Mouse (Mus musculus) limb, embryonic 14.5 days (tissue): Measurements from ENCODE around the gene Bcap29. TPM values are rescaled to one million over a fixed set of nuclear protein-coding genes. Genes with fewer than 3 reads are reported as not detected.

Experiments used
- ATAC-seq: fragments of 200-750 bp; cut with Nextera tagmentation; 2 replicates; pipeline ENCODE4 v1.8.0; 2017; ENCODE audit warnings: low read depth, moderate number of reproducible peaks, moderate TSS enrichment; ENCODE audit not compliant: low FRiP score
- DNase-seq: peaks from one replicate; pipeline ENCODE4 v3.0.0-alpha.2; 2015; ENCODE audit warnings: low spot score
- H3K27ac ChIP-seq: fragments of 300-500 bp; sonication (generic); replicated peaks from 2 replicates; pipeline ENCODE4 v1.5.1; 2014; ENCODE audit warnings: low read depth, mild to moderate bottlenecking, low read length, moderate library complexity, mixed read lengths
- H3K27me3 ChIP-seq: fragments of 300-500 bp; sonication (generic); 2 replicates; pipeline ENCODE4 v1.6.1; 2014; ENCODE audit warnings: low read length, mixed read lengths; ENCODE audit not compliant: control insufficient read depth, insufficient read depth
- H3K36me3 ChIP-seq: fragments of 300-500 bp; sonication (generic); 2 replicates; pipeline ENCODE4 v1.6.1; 2014; ENCODE audit warnings: mild to moderate bottlenecking, low read length, moderate library complexity, mixed read lengths; ENCODE audit not compliant: control insufficient read depth, insufficient read depth
- H3K4me1 ChIP-seq: fragments of 300-500 bp; sonication (generic); 2 replicates; pipeline ENCODE4 v1.6.1; 2014; ENCODE audit warnings: antibody characterized with exemption, low read length, mixed read lengths; ENCODE audit not compliant: control insufficient read depth, insufficient read depth
- H3K4me2 ChIP-seq: fragments of 300-500 bp; sonication (generic); replicated peaks from 2 replicates; pipeline ENCODE4 v1.6.1; 2014; ENCODE audit warnings: low read depth, mild to moderate bottlenecking, low read length, moderate library complexity; ENCODE audit not compliant: severe bottlenecking
- H3K4me3 ChIP-seq: fragments of 300-500 bp; sonication (generic); replicated peaks from 2 replicates; pipeline ENCODE4 v1.5.1; 2014; ENCODE audit warnings: low read length
- H3K9ac ChIP-seq: fragments of 300-500 bp; sonication (generic); 2 replicates; pipeline ENCODE4 v1.6.1; 2014; ENCODE audit warnings: mild to moderate bottlenecking, low read depth, low read length, moderate library complexity; ENCODE audit not compliant: severe bottlenecking
- H3K9me3 ChIP-seq: fragments of 300-500 bp; sonication (generic); 2 replicates; pipeline ENCODE4 v1.6.1; 2016; ENCODE audit warnings: low read length; ENCODE audit not compliant: control insufficient read depth
- POLR2A ChIP-seq: fragments of 200-500 bp; IDR thresholded peaks from 2 replicates; pipeline ENCODE4 v1.8.0; 2012; ENCODE audit warnings: inconsistent platforms, mild to moderate bottlenecking, moderate library complexity, borderline replicate concordance; ENCODE audit not compliant: insufficient read depth, insufficient read length; ENCODE audit errors: extremely low read depth
- WGBS: fragments of 180-500 bp; shearing (Covaris S2); extraction: QIAGEN DNeasy Blood & Tissue Kit; methylation state at CpG from one replicate; pipeline ENCODE4 v1.1.7; 2014; 5-methylcytosine and 5-hydroxymethylcytosine counted together
- polyA plus RNA-seq, 2 experiments: library from polyadenylated mRNA; depleted of rRNA in 1 of 2; stranded (reverse) in 1 of 2; unstranded in 1 of 2; fragments of >200 nt; fragmentation: Nextera tagmentation in 1 of 2; extraction: Ambion mirVana in 1 of 2; gene quantifications; 2 replicates each; pipeline versions ENCODE4 v1.2.1 to v1.2.3; 2012 to 2014

Gene Bcap29
- polyA plus RNA-seq, 2 experiments: 13.5 to 34.0 TPM

- Histone ChIP-seq H3K4me1 (no peaks in the 10 kb centered on the region), H3K27ac (no peak overlapping the region), H3K27me3 (no peaks in the 10 kb centered on the region), H3K9me3 (no peaks in the 10 kb centered on the region), H3K9ac (no peak overlapping the region), H3K36me3 (peaks cover 29% of the 10 kb centered on the region), H3K4me2 (no peak overlapping the region), H3K4me3 (no peak overlapping the region)
- ATAC-seq: no peak
- no peak for TF ChIP-seq POLR2A
- no peak for DNase-seq
- WGBS: 98% methylated on average over 1 of the region's 1 CpGs
These were observed 9.4 kb downstream of the Bcap29 start for GRCm38 (mm10) chr12:31625016-31625415.

GRCm38 (mm10) chr12:31620106-31620505 lies 14.4 kb downstream of the Bcap29 start:
- Histone ChIP-seq H3K4me2 (no peak overlapping the region), H3K27ac (no peak overlapping the region), H3K36me3 (peaks cover 19% of the 10 kb centered on the region), H3K4me1 (no peaks in the 10 kb centered on the region), H3K9me3 (no peaks in the 10 kb centered on the region), H3K9ac (no peak overlapping the region), H3K4me3 (no peak overlapping the region), H3K27me3 (no peaks in the 10 kb centered on the region)
- DNase-seq (no peak), ATAC-seq (no peak)
- TF ChIP-seq POLR2A: no peak
- WGBS: 73% methylated on average over 8 of the region's 8 CpGs

- Histone ChIP-seq H3K27me3 (no peaks in the 10 kb centered on the region), H3K4me2 (no peak overlapping the region), H3K36me3 (peaks cover 17% of the 10 kb centered on the region), H3K9ac (no peak overlapping the region), H3K4me3 (no peak overlapping the region), H3K4me1 (no peaks in the 10 kb centered on the region), H3K9me3 (no peaks in the 10 kb centered on the region), H3K27ac (no peak overlapping the region)
- no peak for ATAC-seq
- no peak for TF ChIP-seq POLR2A
- DNase-seq: no peak
- 71% methylated on average over 4 of the region's 4 CpGs for WGBS
These were observed 21.1 kb downstream of the Bcap29 start for GRCm38 (mm10) chr12:31613353-31613752.

- TF ChIP-seq POLR2A: no peak
- 41% methylated on average over 3 of the region's 3 CpGs for WGBS
- H3K4me3 ChIP-seq: no peak overlapping the region
These were observed 26.3 kb downstream of the Bcap29 start for GRCm38 (mm10) chr12:31608138-31608537.

GRCm38 (mm10) chr12:31604894-31605293 lies 29.6 kb downstream of the Bcap29 start:
- Histone ChIP-seq H3K27me3 (no peaks in the 10 kb centered on the region), H3K4me2 (no peak overlapping the region), H3K9me3 (no peaks in the 10 kb centered on the region), H3K4me3 (no peak overlapping the region), H3K4me1 (no peaks in the 10 kb centered on the region), H3K27ac (no peak overlapping the region), H3K36me3 (peaks cover under 1% of the 10 kb centered on the region; the same call in 1 of the 2 replicates), H3K9ac (no peak overlapping the region)
- WGBS: 49% methylated on average over 3 of the region's 3 CpGs
- ATAC-seq (no peak), DNase-seq (peak; percentile 3)
- TF ChIP-seq POLR2A: no peak

More at GRCm38 (mm10) chr12:31608138-31608537, 26.3 kb downstream of the Bcap29 start:
- Histone ChIP-seq H3K36me3 (peaks cover 3% of the 10 kb centered on the region), H3K27ac (no peak overlapping the region), H3K4me1 (no peaks in the 10 kb centered on the region), H3K9ac (no peak overlapping the region), H3K9me3 (no peaks in the 10 kb centered on the region), H3K27me3 (no peaks in the 10 kb centered on the region), H3K4me2 (no peak overlapping the region)
- no peak for ATAC-seq
- no peak for DNase-seq

- no peak overlapping the region for H3K4me3 ChIP-seq
- 78% methylated on average over 6 of the region's 6 CpGs for WGBS
- no peak for TF ChIP-seq POLR2A
- no peaks in the 10 kb centered on the region for H3K9me3 ChIP-seq
- no peaks in the 10 kb centered on the region for H3K4me1 ChIP-seq
- no peak overlapping the region for H3K4me2 ChIP-seq
- DNase-seq (no peak), ATAC-seq (no peak)
- no peak overlapping the region for H3K27ac ChIP-seq
- H3K9ac ChIP-seq: no peak overlapping the region
- no peaks in the 10 kb centered on the region for H3K27me3 ChIP-seq
- H3K36me3 ChIP-seq: peaks cover 7% of the 10 kb centered on the region; the same call in 1 of the 2 replicates
These were observed 30.9 kb downstream of the Bcap29 start for GRCm38 (mm10) chr12:31603586-31603985.
